Mouse (Mus musculus): ENCODE data around the gene Ccdc24. TPM values are rescaled to one million over a fixed set of nuclear protein-coding genes. Genes with fewer than 3 reads are reported as not detected.

Gene Ccdc24
- total RNA-seq, 1 experiment from 2014 or later, result 0.79 TPM

- peak; percentile 79 for DNase-seq
Observed at GRCm38 (mm10) chr4:117829260-117830123, 42.9 kb downstream of the Ccdc24 start.

GRCm38 (mm10) chr4:117828572-117829145, 43.7 kb downstream of the Ccdc24 start:
- no peak for DNase-seq

GRCm38 (mm10) chr4:117818032-117818431, 54.3 kb downstream of the Ccdc24 start:
- DNase-seq, result no peak

- DNase-seq, result no peak
Observed at GRCm38 (mm10) chr4:117816776-117817175, 55.6 kb downstream of the Ccdc24 start.

Other genes with a start within 250 kb of the Ccdc24 start
- 26.7 and 32.7 TPM in 2 replicates for gene Dmap1, start 190.3 kb downstream of the Ccdc24 start, total RNA-seq (2021)
- not detected in 2 replicates for gene Gm12845, start 148.1 kb downstream of the Ccdc24 start, total RNA-seq (2021)
- not detected in 2 replicates for gene Klf17, start 106.9 kb downstream of the Ccdc24 start, total RNA-seq (2021)
- gene Slc6a9, start 38.1 kb downstream of the Ccdc24 start, total RNA-seq (2021), result 17.2 and 18.3 TPM in 2 replicates
- gene B4galt2, start 10.9 kb upstream of the Ccdc24 start, total RNA-seq (2021), result 12.6 and 18.6 TPM in 2 replicates
- 231 and 241 TPM in 2 replicates for gene Atp6v0b, start 14.8 kb upstream of the Ccdc24 start, total RNA-seq (2021)
- gene Dph2, start 19.5 kb upstream of the Ccdc24 start, total RNA-seq (2021), result 10.6 and 14.2 TPM in 2 replicates
- gene Ipo13, start 42.4 kb upstream of the Ccdc24 start, total RNA-seq (2021), result 41.5 and 48.5 TPM in 2 replicates
- 0.33 TPM in 1 of 2 replicates, not detected in the other for gene Artn, start 57.2 kb upstream of the Ccdc24 start, total RNA-seq (2021)